Mouse (Mus musculus) cerebellum, adult 2 months (tissue): ENCODE results near the gene Ascc2. TPM values are rescaled to one million over a fixed set of nuclear protein-coding genes. Genes with fewer than 3 reads are reported as not detected.
"Not testable (repeated sequence)": the region's sequence is repeated elsewhere in the genome, so short reads cannot be mapped to it uniquely, and the experiment has no call there.

ENCODE experiments used
- DNase-seq, 2 experiments: peaks; one replicate each; pipeline ENCODE4 v3.0.0; 2021
- H3K27ac ChIP-seq: fragments of 200-500 bp; 2 replicates; pipeline ENCODE4 v1.5.1; 2012; ENCODE audit warnings: low read length, control low read depth, inconsistent platforms; ENCODE audit not compliant: insufficient read depth
- H3K27me3 ChIP-seq: fragments of 200-500 bp; 2 replicates; pipeline ENCODE4 v1.6.1; 2012; ENCODE audit warnings: inconsistent platforms, mild to moderate bottlenecking, low read length, moderate library complexity; ENCODE audit not compliant: control insufficient read depth, insufficient read depth
- H3K4me1 ChIP-seq: fragments of 200-500 bp; 2 replicates; pipeline ENCODE4 v1.6.1; 2011; ENCODE audit warnings: low read length; ENCODE audit not compliant: control insufficient read depth, insufficient read depth
- H3K4me3 ChIP-seq: fragments of 200-500 bp; replicated peaks from 2 replicates; pipeline ENCODE3; 2011; ENCODE audit warnings: mild to moderate bottlenecking, low read depth, low read length, control low read depth; ENCODE audit not compliant: insufficient read depth
- CTCF ChIP-seq: fragments of 200-500 bp; IDR thresholded peaks from 2 replicates; pipeline ENCODE4 v1.5.1; 2011; ENCODE audit warnings: low read depth, mild to moderate bottlenecking, control low read depth, low read length, moderate library complexity, borderline replicate concordance; ENCODE audit not compliant: insufficient read depth
- POLR2A ChIP-seq: fragments of 200-500 bp; IDR thresholded peaks from 2 replicates; pipeline ENCODE4 v1.6.1; 2011; ENCODE audit warnings: low read length, control low read depth, borderline replicate concordance; ENCODE audit not compliant: insufficient read depth
- WGBS: fragments of 180-500 bp; shearing (Covaris S2); methylation state at CpG from one replicate; pipeline ENCODE4 v1.1.7; 2018; 5-methylcytosine and 5-hydroxymethylcytosine counted together
- polyA plus RNA-seq: library from polyadenylated mRNA; depleted of rRNA; stranded (reverse); fragments of >200 nt; gene quantifications from 2 replicates; pipeline ENCODE4 v1.2.3, GENCODE M21; 2012

The Ascc2 gene
- polyA plus RNA-seq, 1 experiment: 16.7 TPM

- WGBS: under 1% methylated on average over 47 of the region's 47 CpGs
Measured at GRCm38 (mm10) chr11:4704072-4704964, 66.8 kb downstream of the Ascc2 start, which contains the start of the genes Uqcr10 and Zmat5. Gene Uqcr10 (minus strand): TSS chr11:4704342. Gene Zmat5 (plus strand): TSS chr11:4704678.

GRCm38 (mm10) chr11:4705178-4705577 is 67.6 kb downstream of the Ascc2 start:
- H3K27me3 ChIP-seq: no peaks in the 10 kb centered on the region
- DNase-seq: no peak
- peak overlapping the region; percentile 96 for H3K4me3 ChIP-seq
- 12% methylated on average over 4 of the region's 4 CpGs for WGBS
- no peak overlapping the region for H3K27ac ChIP-seq
- H3K4me1 ChIP-seq: no peaks in the 10 kb centered on the region; the same call in 1 of the 2 replicates
- TF ChIP-seq POLR2A (no peak), CTCF (no peak)

More at GRCm38 (mm10) chr11:4704072-4704964, 66.8 kb downstream of the Ascc2 start, which contains the start of the genes Uqcr10 and Zmat5:
- TF ChIP-seq POLR2A: peak; percentile 98
- TF ChIP-seq CTCF: no peak
- Histone ChIP-seq H3K4me3 (peak within 1 kb of the TSS; percentile 96), H3K4me1 (no peaks in the 10 kb centered on the region; the same call in 1 of the 2 replicates), H3K27ac (peak within 1 kb of the TSS; percentile 85), H3K27me3 (no peaks in the 10 kb centered on the region)
- DNase-seq: peak; percentile 93 to 94

GRCm38 (mm10) chr11:4710188-4710587 is 72.6 kb downstream of the Ascc2 start:
- H3K27me3 ChIP-seq, H3K4me1 ChIP-seq, H3K4me3 ChIP-seq, H3K27ac ChIP-seq, DNase-seq: not testable (repeated sequence)
- WGBS: 91% methylated on average over 4 of the region's 4 CpGs

GRCm38 (mm10) chr11:4712822-4713221 is 75.3 kb downstream of the Ascc2 start:
- TF ChIP-seq POLR2A (no peak), CTCF (no peak)
- Histone ChIP-seq H3K27me3 (no peaks in the 10 kb centered on the region), H3K4me3 (no peak overlapping the region), H3K4me1 (peaks cover 5% of the 10 kb centered on the region), H3K27ac (no peak overlapping the region)
- no peak for DNase-seq

GRCm38 (mm10) chr11:4714727-4715126 is 77.2 kb downstream of the Ascc2 start:
- Histone ChIP-seq H3K4me3 (no peak overlapping the region), H3K27ac (no peak overlapping the region), H3K27me3 (no peaks in the 10 kb centered on the region), H3K4me1 (peaks cover 15% of the 10 kb centered on the region)
- no peak for TF ChIP-seq POLR2A
- no peak for TF ChIP-seq CTCF
- no peak for DNase-seq
- 95% methylated on average over 4 of the region's 4 CpGs for WGBS

GRCm38 (mm10) chr11:4715596-4715995 is 78.0 kb downstream of the Ascc2 start:
- peaks cover 23% of the 10 kb centered on the region for H3K4me1 ChIP-seq
- no peak for DNase-seq
- 89% methylated on average over 4 of the region's 4 CpGs for WGBS

GRCm38 (mm10) chr11:4716530-4717236 is 79.1 kb downstream of the Ascc2 start:
- TF ChIP-seq CTCF (no peak), POLR2A (no peak)
- Histone ChIP-seq H3K4me1 (peaks cover 30% of the 10 kb centered on the region), H3K27ac (no peak overlapping the region), H3K4me3 (no peak overlapping the region), H3K27me3 (no peaks in the 10 kb centered on the region)
- no peak for DNase-seq
- 74% methylated on average over 5 of the region's 5 CpGs for WGBS

More at GRCm38 (mm10) chr11:4715596-4715995, 78.0 kb downstream of the Ascc2 start:
- Histone ChIP-seq H3K4me3 (no peak overlapping the region), H3K27ac (no peak overlapping the region), H3K27me3 (no peaks in the 10 kb centered on the region)
- TF ChIP-seq POLR2A (no peak), CTCF (no peak)

- peak; percentile 43 to 64 for DNase-seq
- 45% methylated on average over 5 of the region's 5 CpGs for WGBS
- no peak overlapping the region for H3K27ac ChIP-seq
- TF ChIP-seq POLR2A (no peak), CTCF (no peak)
- no peak overlapping the region for H3K4me3 ChIP-seq
- H3K4me1 ChIP-seq: peaks cover 30% of the 10 kb centered on the region
- H3K27me3 ChIP-seq: no peaks in the 10 kb centered on the region
Measured at GRCm38 (mm10) chr11:4718548-4718947, 81.0 kb downstream of the Ascc2 start.
